Mouse (Mus musculus) kidney, adult 2 months (tissue): ENCODE measurements around the gene Aar2. TPM values are rescaled to one million over a fixed set of nuclear protein-coding genes. Genes with fewer than 3 reads are reported as not detected.
"Not testable (repeated sequence)": the region's sequence is repeated elsewhere in the genome, so short reads cannot be mapped to it uniquely, and the experiment has no call there.

Experiments
- DNase-seq: peaks from one replicate; pipeline ENCODE4 v3.0.0; 2021
- H3K27ac ChIP-seq: fragments of 200-500 bp; 2 replicates; pipeline ENCODE4 v1.5.1; 2012; ENCODE audit warnings: low read depth, low read length, control low read depth, inconsistent platforms; ENCODE audit not compliant: insufficient read depth
- H3K27me3 ChIP-seq: fragments of 200-500 bp; replicated peaks from 2 replicates; pipeline ENCODE4 v1.6.1; 2012; ENCODE audit warnings: mild to moderate bottlenecking, moderate library complexity, low read length, inconsistent platforms; ENCODE audit not compliant: control insufficient read depth, insufficient read depth
- H3K36me3 ChIP-seq: fragments of 200-500 bp; 2 replicates; pipeline ENCODE4 v1.6.1; 2012; ENCODE audit warnings: mild to moderate bottlenecking, moderate library complexity, low read length, inconsistent platforms; ENCODE audit not compliant: control insufficient read depth, insufficient read depth
- H3K4me1 ChIP-seq: fragments of 200-500 bp; 2 replicates; pipeline ENCODE4 v1.6.1; 2011; ENCODE audit warnings: low read length; ENCODE audit not compliant: control insufficient read depth, insufficient read depth
- H3K4me3 ChIP-seq: fragments of 200-500 bp; 2 replicates; pipeline ENCODE4 v1.5.1; 2011; ENCODE audit warnings: mild to moderate bottlenecking, low read depth, low read length, control low read depth; ENCODE audit not compliant: insufficient read depth
- CTCF ChIP-seq: fragments of 200-500 bp; conservative IDR thresholded peaks from 2 replicates; pipeline ENCODE4 v1.5.1; 2011; ENCODE audit warnings: low read depth, mild to moderate bottlenecking, control low read depth, low read length, moderate library complexity, mixed read lengths; ENCODE audit not compliant: insufficient read depth, insufficient read length
- POLR2A ChIP-seq: fragments of 200-500 bp; IDR thresholded peaks from one replicate; pipeline ENCODE4 v1.6.1; 2011; ENCODE audit warnings: low read depth, low read length, control low read depth
- WGBS: fragments of 180-500 bp; shearing (Covaris S2); methylation state at CpG from one replicate; pipeline ENCODE4 v1.1.7; 2018; 5-methylcytosine and 5-hydroxymethylcytosine counted together
- polyA plus RNA-seq: library from polyadenylated mRNA; depleted of rRNA; stranded (reverse); fragments of >200 nt; gene quantifications from 2 replicates; pipeline ENCODE4 v1.2.3, GENCODE M21; 2012

Gene Aar2
- polyA plus RNA-seq, 1 experiment, result 25.7 TPM

GRCm38 (mm10) chr2:156515565-156516185 lies 31.7 kb upstream of the Aar2 start:
- Histone ChIP-seq H3K4me1 (no peaks in the 10 kb centered on the region; the same call in 1 of the 2 replicates), H3K27ac (no peak overlapping the region), H3K4me3 (no peak overlapping the region), H3K36me3 (no peaks in the 10 kb centered on the region; the same call in 1 of the 2 replicates), H3K27me3 (no peaks in the 10 kb centered on the region)
- DNase-seq, result peak; percentile 75
- TF ChIP-seq CTCF (peak; percentile 89), POLR2A (no peak)
- 21% methylated on average over 7 of the region's 7 CpGs for WGBS

GRCm38 (mm10) chr2:156516678-156517077 lies 30.7 kb upstream of the Aar2 start:
- DNase-seq, H3K36me3 ChIP-seq, H3K27me3 ChIP-seq, H3K4me1 ChIP-seq, H3K27ac ChIP-seq, H3K4me3 ChIP-seq: not testable (repeated sequence)
- 80% methylated on average over 2 of the region's 2 CpGs for WGBS

- TF ChIP-seq POLR2A (no peak), CTCF (no peak)
- H3K36me3 ChIP-seq, result no peaks in the 10 kb centered on the region; the same call in 1 of the 2 replicates
- H3K27me3 ChIP-seq, result no peaks in the 10 kb centered on the region
- no peak for DNase-seq
- H3K4me3 ChIP-seq, result no peak overlapping the region
- no peak overlapping the region for H3K27ac ChIP-seq
- 74% methylated on average over 6 of the region's 6 CpGs for WGBS
- no peaks in the 10 kb centered on the region for H3K4me1 ChIP-seq
Observed at GRCm38 (mm10) chr2:156518306-156518705, 29.1 kb upstream of the Aar2 start.

GRCm38 (mm10) chr2:156519584-156519983 lies 27.8 kb upstream of the Aar2 start:
- Histone ChIP-seq H3K4me1 (no peaks in the 10 kb centered on the region), H3K27ac (no peak overlapping the region), H3K27me3 (no peaks in the 10 kb centered on the region), H3K4me3 (no peak overlapping the region), H3K36me3 (no peaks in the 10 kb centered on the region; the same call in 1 of the 2 replicates)
- no peak for DNase-seq
- 87% methylated on average over 5 of the region's 5 CpGs for WGBS
- TF ChIP-seq POLR2A (no peak), CTCF (no peak)

- no peak overlapping the region for H3K4me3 ChIP-seq
- WGBS, result 83% methylated on average over 11 of the region's 11 CpGs
- DNase-seq, result no peak
- no peaks in the 10 kb centered on the region for H3K4me1 ChIP-seq
- H3K27ac ChIP-seq, result no peak overlapping the region
- H3K36me3 ChIP-seq, result no peaks in the 10 kb centered on the region; the same call in 1 of the 2 replicates
- no peaks in the 10 kb centered on the region for H3K27me3 ChIP-seq
- TF ChIP-seq POLR2A (no peak), CTCF (no peak)
Observed at GRCm38 (mm10) chr2:156522994-156523393, 24.4 kb upstream of the Aar2 start.

- Histone ChIP-seq H3K27ac (no peak overlapping the region), H3K4me1 (no peaks in the 10 kb centered on the region), H3K4me3 (no peak overlapping the region), H3K27me3 (no peaks in the 10 kb centered on the region), H3K36me3 (no peaks in the 10 kb centered on the region; the same call in 1 of the 2 replicates)
- peak; percentile 36 for DNase-seq
- TF ChIP-seq POLR2A (no peak), CTCF (no peak)
- WGBS, result 27% methylated on average over 3 of the region's 3 CpGs
Observed at GRCm38 (mm10) chr2:156524078-156524477, 23.3 kb upstream of the Aar2 start.

GRCm38 (mm10) chr2:156529726-156530125 lies 17.7 kb upstream of the Aar2 start:
- WGBS, result 51% methylated on average over 2 of the region's 2 CpGs
- no peaks in the 10 kb centered on the region for H3K27me3 ChIP-seq
- peak; percentile 56 for TF ChIP-seq CTCF
- TF ChIP-seq POLR2A, result no peak
- H3K4me1 ChIP-seq, result no peaks in the 10 kb centered on the region
- no peak overlapping the region for H3K27ac ChIP-seq
- peak; percentile 31 for DNase-seq
- H3K4me3 ChIP-seq, result no peak overlapping the region
- no peaks in the 10 kb centered on the region; the same call in 1 of the 2 replicates for H3K36me3 ChIP-seq
